Mouse (Mus musculus): ENCODE data around the gene Tmod4.

The Tmod4 gene

GRCm38 (mm10) chr3:95173256-95173949 lies 49.1 kb downstream of the Tmod4 start:
- DNase-seq (ENCODE audit: low read depth, low spot score): no peak

DNA sequence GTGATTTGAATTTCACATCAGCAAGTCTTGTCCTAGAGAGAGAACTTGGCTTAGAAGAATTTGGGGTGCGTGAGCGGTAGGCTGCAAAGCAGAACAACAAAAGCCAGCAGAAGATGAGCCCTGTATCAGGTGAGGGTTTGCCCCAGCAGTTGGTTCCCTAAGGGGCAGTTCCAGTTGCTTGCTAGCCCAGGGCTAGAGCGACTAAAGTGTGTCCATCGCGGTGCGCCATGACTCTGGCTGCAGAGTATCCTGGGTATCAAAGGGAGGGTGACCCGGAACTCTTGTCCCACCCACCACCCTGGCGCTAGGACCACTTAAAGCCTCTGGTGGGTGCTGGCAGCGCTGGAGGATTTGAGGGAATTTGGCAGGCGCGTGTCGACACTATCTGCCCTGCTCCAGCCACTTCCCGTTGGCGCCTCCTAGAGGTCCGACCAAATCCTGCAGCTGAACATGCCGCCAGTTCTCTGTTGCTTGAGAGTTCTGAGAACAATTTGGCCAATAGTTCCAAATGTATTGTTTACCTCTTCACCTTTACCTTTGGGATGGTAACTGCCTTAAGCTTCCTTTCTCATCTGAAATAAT lies 49.8 kb downstream of the Tmod4 start:
- peak; percentile 78 for DNase-seq (ENCODE audit: low read depth, low spot score)

- no peak for DNase-seq (ENCODE audit: low read depth, low spot score)
Observed at GRCm38 (mm10) chr3:95176500-95176899, 52.2 kb downstream of the Tmod4 start.

DNA sequence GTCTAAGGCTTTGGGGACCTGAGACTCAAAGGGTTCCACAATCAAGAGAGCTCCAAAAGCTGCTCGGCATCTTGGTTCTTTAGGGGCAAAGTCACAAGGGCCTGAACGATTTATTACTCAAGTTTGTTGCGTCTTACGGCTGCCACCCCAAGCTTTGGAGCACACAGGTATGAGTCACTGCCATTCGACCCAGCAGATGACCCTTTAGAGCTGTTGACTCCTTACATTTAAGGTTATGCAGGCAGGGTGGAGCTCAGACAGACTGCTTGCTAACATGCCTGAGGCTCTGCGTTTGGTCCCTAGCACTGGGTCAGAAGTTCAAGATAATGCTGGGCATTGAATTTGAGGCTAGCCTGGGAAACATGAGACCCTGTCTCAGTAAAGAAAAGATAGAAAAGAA lies 53.3 kb downstream of the Tmod4 start:
- DNase-seq (ENCODE audit: low read depth, low spot score): no peak
